Mouse (Mus musculus) liver, postnatal 0 days (tissue): Measurements from ENCODE around the gene 3110082I17Rik.

ENCODE experiments used
- CTCF ChIP-seq: sonication (generic); IDR thresholded peaks from 2 replicates; pipeline ENCODE4 v1.5.1; 2016; ENCODE audit warnings: antibody characterized with exemption, low read depth
- EP300 ChIP-seq: IDR thresholded peaks from 2 replicates; pipeline ENCODE4 v1.6.1; 2016; ENCODE audit warnings: antibody characterized with exemption, low read depth, mild to moderate bottlenecking

DNA sequence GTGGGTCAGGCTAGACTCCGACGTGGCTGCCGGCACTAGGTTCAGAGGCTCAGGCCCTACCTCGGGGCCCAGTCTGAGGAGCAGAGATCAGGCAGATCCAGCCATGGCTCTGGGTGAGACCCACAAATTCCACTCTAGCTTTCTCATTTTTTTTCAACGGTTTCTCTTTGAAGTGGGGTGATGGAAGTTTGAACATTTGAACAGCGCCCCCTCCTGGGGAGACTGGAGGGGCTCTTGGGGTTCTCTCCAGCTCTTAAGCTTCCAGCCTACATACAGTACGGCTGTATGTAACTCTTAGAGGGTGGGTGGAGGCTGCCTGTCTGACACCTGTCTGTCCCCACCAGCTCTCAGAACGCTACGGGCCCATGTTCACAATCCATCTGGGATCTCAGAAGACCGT lies 106.8 kb downstream of the 3110082I17Rik start:
- TF ChIP-seq CTCF (peak; percentile 59), EP300 (no peak)
